Mouse (Mus musculus) layer of hippocampus, adult 8-10 months (tissue): ENCODE measurements at regions not wholly inside any gene's neighbourhood (a gene's known extent, or its start where the extent isn't known, plus 50 kb on each side); places are given as distances from the start of the nearest gene placed in this dataset.
"Not testable (repeated sequence)": the region's sequence is repeated elsewhere in the genome, so short reads cannot be mapped to it uniquely, and the experiment has no call there.

Experiments
- DNase-seq, 2 experiments: peaks; one replicate each; pipeline ENCODE4 v3.0.0; 2022; ENCODE audit warnings: low spot score in 2 of 2

GRCm38 (mm10) chr14:74182996-74183395, 457.6 kb upstream of the Htr2a start:
- no peak for DNase-seq

GRCm38 (mm10) chr14:74201710-74202109, 438.9 kb upstream of the Htr2a start:
- DNase-seq, result no peak

- no peak for DNase-seq
Measured at GRCm38 (mm10) chr14:74205011-74205410, 435.6 kb upstream of the Htr2a start.

GRCm38 (mm10) chr14:74217914-74218446, 422.7 kb upstream of the Htr2a start:
- no peak for DNase-seq

GRCm38 (mm10) chr14:74219761-74220160, 420.9 kb upstream of the Htr2a start:
- no peak for DNase-seq

- no peak for DNase-seq
Measured at GRCm38 (mm10) chr14:74222093-74222492, 418.5 kb upstream of the Htr2a start.

GRCm38 (mm10) chr14:74229560-74230187, 411.0 kb upstream of the Htr2a start:
- DNase-seq, result no peak

- DNase-seq, result no peak
Measured at GRCm38 (mm10) chr14:74240212-74240611, 400.4 kb upstream of the Htr2a start.

GRCm38 (mm10) chr14:74249263-74249878, 391.3 kb upstream of the Htr2a start:
- no peak for DNase-seq

- DNase-seq, result no peak
Measured at GRCm38 (mm10) chr14:74250021-74250420, 390.6 kb upstream of the Htr2a start.

- peak; percentile 27 to 50 for DNase-seq
Measured at GRCm38 (mm10) chr14:74252189-74253145, 388.2 kb upstream of the Htr2a start.

GRCm38 (mm10) chr14:74255000-74255399, 385.6 kb upstream of the Htr2a start:
- DNase-seq, result no peak

- DNase-seq, result peak in 1 of 2 experiments; percentile 4
Measured at GRCm38 (mm10) chr14:74259437-74259836, 381.2 kb upstream of the Htr2a start.

GRCm38 (mm10) chr14:74267086-74267485, 373.6 kb upstream of the Htr2a start:
- DNase-seq, result no peak

- DNase-seq, result no peak
Measured at GRCm38 (mm10) chr14:74294560-74294959, 346.1 kb upstream of the Htr2a start.

GRCm38 (mm10) chr14:74304483-74304882, 336.2 kb upstream of the Htr2a start:
- DNase-seq, result no peak

GRCm38 (mm10) chr14:74306717-74307307, 333.8 kb upstream of the Htr2a start:
- DNase-seq, result no peak

GRCm38 (mm10) chr14:74309451-74309850, 331.2 kb upstream of the Htr2a start:
- not testable (repeated sequence) for DNase-seq

- DNase-seq, result no peak
Measured at GRCm38 (mm10) chr14:74327291-74327690, 313.3 kb upstream of the Htr2a start.

- DNase-seq, result no peak
Measured at GRCm38 (mm10) chr14:74350751-74351150, 289.9 kb upstream of the Htr2a start.

- no peak for DNase-seq
Measured at GRCm38 (mm10) chr14:74352286-74352685, 288.4 kb upstream of the Htr2a start.
